Mouse (Mus musculus): Measurements from ENCODE around the gene Dnajc13. TPM values are rescaled to one million over a fixed set of nuclear protein-coding genes. Genes with fewer than 3 reads are reported as not detected.

Gene Dnajc13
- polyA plus RNA-seq, 1 experiment from 2014 or later: 31.0 TPM

- no peak overlapping the region for H3K4me3 ChIP-seq (ENCODE audit: low read length)
- no peak for ATAC-seq (ENCODE audit: low FRiP score, low TSS enrichment)
- no peak overlapping the region for H3K9ac ChIP-seq (ENCODE audit: low read depth, low read length)
- no peaks in the 10 kb centered on the region for H3K27me3 ChIP-seq (ENCODE audit: control insufficient read depth, insufficient read depth, low read length)
- WGBS: 48% methylated on average over 5 of the region's 5 CpGs
- no peak overlapping the region for H3K4me2 ChIP-seq (replicated peaks; ENCODE audit: low read depth, low read length)
- peak overlapping the region; percentile 78 for H3K27ac ChIP-seq (ENCODE audit: low read depth, low read length)
- H3K36me3 ChIP-seq (ENCODE audit: control insufficient read depth, insufficient read depth, low read length): no peaks in the 10 kb centered on the region
- H3K4me1 ChIP-seq (ENCODE audit: control insufficient read depth, insufficient read depth, low read length): peaks cover 24% of the 10 kb centered on the region
- no peaks in the 10 kb centered on the region for H3K9me3 ChIP-seq (ENCODE audit: control insufficient read depth, low read length)
Observed at GRCm38 (mm10) chr9:104281737-104282136, 19.0 kb upstream of the Dnajc13 start.

- peak; percentile 54 for ATAC-seq (ENCODE audit: low FRiP score, low TSS enrichment)
- no peak overlapping the region for H3K9ac ChIP-seq (ENCODE audit: low read depth, low read length)
- H3K27ac ChIP-seq (ENCODE audit: low read depth, low read length): peak overlapping the region; percentile 78
- H3K4me3 ChIP-seq (ENCODE audit: low read length): no peak overlapping the region
- 38% methylated on average over 8 of the region's 8 CpGs for WGBS
- no peaks in the 10 kb centered on the region for H3K27me3 ChIP-seq (ENCODE audit: control insufficient read depth, insufficient read depth, low read length)
- H3K4me1 ChIP-seq (ENCODE audit: control insufficient read depth, insufficient read depth, low read length): peaks cover 24% of the 10 kb centered on the region
- H3K9me3 ChIP-seq (ENCODE audit: control insufficient read depth, low read length): no peaks in the 10 kb centered on the region
- no peak overlapping the region for H3K4me2 ChIP-seq (replicated peaks; ENCODE audit: low read depth, low read length)
- no peaks in the 10 kb centered on the region for H3K36me3 ChIP-seq (ENCODE audit: control insufficient read depth, insufficient read depth, low read length)
Observed at GRCm38 (mm10) chr9:104280725-104281495, 18.2 kb upstream of the Dnajc13 start.

GRCm38 (mm10) chr9:104277528-104278162 lies 14.9 kb upstream of the Dnajc13 start:
- Histone ChIP-seq H3K27me3 (ENCODE audit: control insufficient read depth, insufficient read depth, low read length) (no peaks in the 10 kb centered on the region), H3K4me2 (replicated peaks; ENCODE audit: low read depth, low read length) (no peak overlapping the region), H3K4me1 (ENCODE audit: control insufficient read depth, insufficient read depth, low read length) (peaks cover 12% of the 10 kb centered on the region), H3K27ac (ENCODE audit: low read depth, low read length) (no peak overlapping the region), H3K4me3 (ENCODE audit: low read length) (no peak overlapping the region), H3K36me3 (ENCODE audit: control insufficient read depth, insufficient read depth, low read length) (no peaks in the 10 kb centered on the region), H3K9me3 (ENCODE audit: control insufficient read depth, low read length) (no peaks in the 10 kb centered on the region), H3K9ac (ENCODE audit: low read depth, low read length) (no peak overlapping the region)
- peak; percentile 64; the same call in 1 of the 2 replicates for ATAC-seq (ENCODE audit: low FRiP score, low TSS enrichment)
- WGBS: 22% methylated on average over 18 of the region's 18 CpGs

- H3K4me2 ChIP-seq (replicated peaks; ENCODE audit: low read depth, low read length): no peak overlapping the region
- no peaks in the 10 kb centered on the region for H3K27me3 ChIP-seq (ENCODE audit: control insufficient read depth, insufficient read depth, low read length)
- H3K9ac ChIP-seq (ENCODE audit: low read depth, low read length): no peak overlapping the region
- 84% methylated on average over 17 of the region's 17 CpGs for WGBS
- no peaks in the 10 kb centered on the region; the same call in 1 of the 2 replicates for H3K4me1 ChIP-seq (ENCODE audit: control insufficient read depth, insufficient read depth, low read length)
- H3K36me3 ChIP-seq (ENCODE audit: control insufficient read depth, insufficient read depth, low read length): no peaks in the 10 kb centered on the region
- H3K9me3 ChIP-seq (ENCODE audit: control insufficient read depth, low read length): no peaks in the 10 kb centered on the region
- H3K27ac ChIP-seq (ENCODE audit: low read depth, low read length): no peak overlapping the region
- no peak overlapping the region for H3K4me3 ChIP-seq (ENCODE audit: low read length)
- ATAC-seq (ENCODE audit: low FRiP score, low TSS enrichment): no peak
Observed at GRCm38 (mm10) chr9:104275084-104275785, 12.5 kb upstream of the Dnajc13 start.

GRCm38 (mm10) chr9:104272057-104272456 lies 9.3 kb upstream of the Dnajc13 start:
- no peak overlapping the region for H3K4me3 ChIP-seq (ENCODE audit: low read length)
- WGBS: 72% methylated on average over 4 of the region's 4 CpGs
- H3K27me3 ChIP-seq (ENCODE audit: control insufficient read depth, insufficient read depth, low read length): no peaks in the 10 kb centered on the region
- H3K4me1 ChIP-seq (ENCODE audit: control insufficient read depth, insufficient read depth, low read length): no peaks in the 10 kb centered on the region
- no peak overlapping the region for H3K4me2 ChIP-seq (replicated peaks; ENCODE audit: low read depth, low read length)
- no peak overlapping the region for H3K9ac ChIP-seq (ENCODE audit: low read depth, low read length)
- H3K36me3 ChIP-seq (ENCODE audit: control insufficient read depth, insufficient read depth, low read length): no peaks in the 10 kb centered on the region
- no peak overlapping the region for H3K27ac ChIP-seq (ENCODE audit: low read depth, low read length)
- H3K9me3 ChIP-seq (ENCODE audit: control insufficient read depth, low read length): no peaks in the 10 kb centered on the region
- ATAC-seq (ENCODE audit: low FRiP score, low TSS enrichment): no peak

GRCm38 (mm10) chr9:104271642-104272041 lies 8.9 kb upstream of the Dnajc13 start:
- Histone ChIP-seq H3K4me1 (ENCODE audit: control insufficient read depth, insufficient read depth, low read length) (no peaks in the 10 kb centered on the region), H3K36me3 (ENCODE audit: control insufficient read depth, insufficient read depth, low read length) (no peaks in the 10 kb centered on the region), H3K27me3 (ENCODE audit: control insufficient read depth, insufficient read depth, low read length) (no peaks in the 10 kb centered on the region), H3K4me2 (replicated peaks; ENCODE audit: low read depth, low read length) (no peak overlapping the region), H3K9ac (ENCODE audit: low read depth, low read length) (no peak overlapping the region), H3K4me3 (ENCODE audit: low read length) (no peak overlapping the region), H3K27ac (ENCODE audit: low read depth, low read length) (no peak overlapping the region), H3K9me3 (ENCODE audit: control insufficient read depth, low read length) (no peaks in the 10 kb centered on the region)
- no peak for ATAC-seq (ENCODE audit: low FRiP score, low TSS enrichment)
- WGBS: 62% methylated on average over 4 of the region's 4 CpGs

GRCm38 (mm10) chr9:104269944-104270343 lies 7.2 kb upstream of the Dnajc13 start:
- no peak overlapping the region for H3K9ac ChIP-seq (ENCODE audit: low read depth, low read length)
- H3K4me2 ChIP-seq (replicated peaks; ENCODE audit: low read depth, low read length): no peak overlapping the region
- H3K9me3 ChIP-seq (ENCODE audit: control insufficient read depth, low read length): no peaks in the 10 kb centered on the region
- no peak overlapping the region for H3K4me3 ChIP-seq (ENCODE audit: low read length)
- 50% methylated on average over 3 of the region's 3 CpGs for WGBS
- no peak overlapping the region for H3K27ac ChIP-seq (ENCODE audit: low read depth, low read length)
- no peaks in the 10 kb centered on the region for H3K27me3 ChIP-seq (ENCODE audit: control insufficient read depth, insufficient read depth, low read length)
- no peaks in the 10 kb centered on the region for H3K36me3 ChIP-seq (ENCODE audit: control insufficient read depth, insufficient read depth, low read length)
- ATAC-seq (ENCODE audit: low FRiP score, low TSS enrichment): peak; percentile 44; the same call in 1 of the 2 replicates
- H3K4me1 ChIP-seq (ENCODE audit: control insufficient read depth, insufficient read depth, low read length): no peaks in the 10 kb centered on the region

- Histone ChIP-seq H3K27ac (ENCODE audit: low read depth, low read length) (no peak overlapping the region), H3K4me1 (ENCODE audit: control insufficient read depth, insufficient read depth, low read length) (no peaks in the 10 kb centered on the region), H3K9ac (ENCODE audit: low read depth, low read length) (no peak overlapping the region), H3K36me3 (ENCODE audit: control insufficient read depth, insufficient read depth, low read length) (no peaks in the 10 kb centered on the region), H3K4me3 (ENCODE audit: low read length) (no peak overlapping the region), H3K4me2 (replicated peaks; ENCODE audit: low read depth, low read length) (no peak overlapping the region), H3K9me3 (ENCODE audit: control insufficient read depth, low read length) (no peaks in the 10 kb centered on the region), H3K27me3 (ENCODE audit: control insufficient read depth, insufficient read depth, low read length) (no peaks in the 10 kb centered on the region)
- ATAC-seq (ENCODE audit: low FRiP score, low TSS enrichment): peak; percentile 39; the same call in 1 of the 2 replicates
- WGBS: 38% methylated on average over 10 of the region's 10 CpGs
Observed at GRCm38 (mm10) chr9:104269349-104269871, 6.7 kb upstream of the Dnajc13 start.

Measured in kidney, embryonic 14.5 days (tissue).